Mouse (Mus musculus) cerebellum, adult 2 months (tissue): ENCODE data around the gene Defb28. TPM values are rescaled to one million over a fixed set of nuclear protein-coding genes. Genes with fewer than 3 reads are reported as not detected.

Source experiments
- DNase-seq, 2 experiments: peaks; one replicate each; pipeline ENCODE4 v3.0.0; 2021
- H3K27ac ChIP-seq: fragments of 200-500 bp; 2 replicates; pipeline ENCODE4 v1.5.1; 2012; ENCODE audit warnings: low read length, control low read depth, inconsistent platforms; ENCODE audit not compliant: insufficient read depth
- H3K27me3 ChIP-seq: fragments of 200-500 bp; 2 replicates; pipeline ENCODE4 v1.6.1; 2012; ENCODE audit warnings: inconsistent platforms, mild to moderate bottlenecking, low read length, moderate library complexity; ENCODE audit not compliant: control insufficient read depth, insufficient read depth
- H3K4me1 ChIP-seq: fragments of 200-500 bp; 2 replicates; pipeline ENCODE4 v1.6.1; 2011; ENCODE audit warnings: low read length; ENCODE audit not compliant: control insufficient read depth, insufficient read depth
- H3K4me3 ChIP-seq: fragments of 200-500 bp; replicated peaks from 2 replicates; pipeline ENCODE3; 2011; ENCODE audit warnings: mild to moderate bottlenecking, low read depth, low read length, control low read depth; ENCODE audit not compliant: insufficient read depth
- CTCF ChIP-seq: fragments of 200-500 bp; IDR thresholded peaks from 2 replicates; pipeline ENCODE4 v1.5.1; 2011; ENCODE audit warnings: low read depth, mild to moderate bottlenecking, control low read depth, low read length, moderate library complexity, borderline replicate concordance; ENCODE audit not compliant: insufficient read depth
- POLR2A ChIP-seq: fragments of 200-500 bp; IDR thresholded peaks from 2 replicates; pipeline ENCODE4 v1.6.1; 2011; ENCODE audit warnings: low read length, control low read depth, borderline replicate concordance; ENCODE audit not compliant: insufficient read depth
- WGBS: fragments of 180-500 bp; shearing (Covaris S2); methylation state at CpG from one replicate; pipeline ENCODE4 v1.1.7; 2018; 5-methylcytosine and 5-hydroxymethylcytosine counted together
- polyA plus RNA-seq: library from polyadenylated mRNA; depleted of rRNA; stranded (reverse); fragments of >200 nt; gene quantifications from 2 replicates; pipeline ENCODE4 v1.2.3, GENCODE M21; 2012; rRNA removed

Gene Defb28
- polyA plus RNA-seq = not detected in 2 replicates

GRCm38 (mm10) chr2:152517981-152518380 lies at the start of gene Defb28:
Gene Defb28, plus strand, starts transcription at chr2:152518255.
- no peak within 1 kb of the TSS for H3K27ac ChIP-seq
- WGBS = 69% methylated on average over 4 of the region's 4 CpGs
- DNase-seq = no peak
- TF ChIP-seq CTCF = no peak
- no peak for TF ChIP-seq POLR2A
- no peaks in the 10 kb centered on the region for H3K4me1 ChIP-seq
- H3K4me3 ChIP-seq = no peak within 1 kb of the TSS
- no peaks in the 10 kb centered on the region for H3K27me3 ChIP-seq

GRCm38 (mm10) chr2:152470973-152471372 lies 47.1 kb upstream of the Defb28 start:
- 28% methylated on average over 7 of the region's 7 CpGs for WGBS
- TF ChIP-seq CTCF = no peak
- TF ChIP-seq POLR2A = no peak
- Histone ChIP-seq H3K4me1 (no peaks in the 10 kb centered on the region), H3K27ac (no peak overlapping the region), H3K4me3 (no peak overlapping the region), H3K27me3 (no peaks in the 10 kb centered on the region)
- DNase-seq = peak in 1 of 2 experiments; percentile 12

- DNase-seq = no peak
- Histone ChIP-seq H3K4me1 (no peaks in the 10 kb centered on the region), H3K4me3 (no peak overlapping the region), H3K27ac (no peak overlapping the region), H3K27me3 (no peaks in the 10 kb centered on the region)
- TF ChIP-seq POLR2A = no peak
- TF ChIP-seq CTCF = no peak
- 41% methylated on average over 3 of the region's 3 CpGs for WGBS
Measured at GRCm38 (mm10) chr2:152472434-152472833, 45.6 kb upstream of the Defb28 start.

GRCm38 (mm10) chr2:152476763-152477162 lies 41.3 kb upstream of the Defb28 start, which contains the start of gene Defb20:
Gene Defb20, plus strand, starts transcription at chr2:152477063.
- 54% methylated on average over 2 of the region's 2 CpGs for WGBS
- DNase-seq = no peak
- no peaks in the 10 kb centered on the region for H3K4me1 ChIP-seq
- no peak within 1 kb of the TSS for H3K27ac ChIP-seq
- H3K27me3 ChIP-seq = no peaks in the 10 kb centered on the region
- H3K4me3 ChIP-seq = no peak within 1 kb of the TSS
- no peak for TF ChIP-seq POLR2A
- TF ChIP-seq CTCF = no peak

GRCm38 (mm10) chr2:152480881-152481280 lies 37.2 kb upstream of the Defb28 start:
- Histone ChIP-seq H3K27ac (no peak overlapping the region), H3K4me1 (no peaks in the 10 kb centered on the region), H3K4me3 (no peak overlapping the region), H3K27me3 (no peaks in the 10 kb centered on the region)
- TF ChIP-seq POLR2A (no peak), CTCF (no peak)
- WGBS = 86% methylated on average over 3 of the region's 3 CpGs
- DNase-seq = no peak

- no peak overlapping the region for H3K4me3 ChIP-seq
- H3K27me3 ChIP-seq = no peaks in the 10 kb centered on the region
- H3K4me1 ChIP-seq = no peaks in the 10 kb centered on the region
- no peak for DNase-seq
- TF ChIP-seq CTCF (no peak), POLR2A (no peak)
- H3K27ac ChIP-seq = no peak overlapping the region
- 93% methylated on average over 7 of the region's 7 CpGs for WGBS
Measured at GRCm38 (mm10) chr2:152481726-152482125, 36.3 kb upstream of the Defb28 start.

- H3K27ac ChIP-seq = no peak overlapping the region
- no peak for TF ChIP-seq CTCF
- no peak for TF ChIP-seq POLR2A
- H3K4me3 ChIP-seq = no peak overlapping the region
- no peaks in the 10 kb centered on the region; the same call in 1 of the 2 replicates for H3K27me3 ChIP-seq
- no peaks in the 10 kb centered on the region for H3K4me1 ChIP-seq
- no peak for DNase-seq
- WGBS = 69% methylated on average over 2 of the region's 2 CpGs
Measured at GRCm38 (mm10) chr2:152487024-152487423, 31.0 kb upstream of the Defb28 start.

- H3K4me1 ChIP-seq = no peaks in the 10 kb centered on the region
- H3K27me3 ChIP-seq = no peaks in the 10 kb centered on the region; the same call in 1 of the 2 replicates
- no peak within 1 kb of the TSS for H3K27ac ChIP-seq
- TF ChIP-seq CTCF (no peak), POLR2A (no peak)
- no peak for DNase-seq
- no peak within 1 kb of the TSS for H3K4me3 ChIP-seq
Measured at GRCm38 (mm10) chr2:152490038-152490437, 28.0 kb upstream of the Defb28 start, which contains the start of gene Defb22. Gene Defb22, minus strand, starts transcription at chr2:152490138.
